Mouse (Mus musculus): ENCODE results near the gene Gm20807.
"Not testable (repeated sequence)": the region's sequence is repeated elsewhere in the genome, so short reads cannot be mapped to it uniquely, and the experiment has no call there.

Gene Gm20807

GRCm38 (mm10) chrY:13042591-13042990, at the start of gene Gm20807:
Gene Gm20807, plus strand, starts transcription at chrY:13042891.
- DNase-seq (ENCODE audit: low read depth in 2 of 2, low spot score in 2 of 2) = not testable (repeated sequence)

Measured in CD8-positive naive resting alpha-beta T cell, adult 2 months (primary cell).